Mouse (Mus musculus): ENCODE results near the gene Gm8068. TPM values are rescaled to one million over a fixed set of nuclear protein-coding genes. Genes with fewer than 3 reads are reported as not detected.
"Not testable (repeated sequence)": the region's sequence is repeated elsewhere in the genome, so short reads cannot be mapped to it uniquely, and the experiment has no call there.

Gene Gm8068
- total RNA-seq (2021), result not detected in 2 replicates
- long read RNA-seq, result 0 reads

GRCm38 (mm10) chr14:41701785-41702184 lies at the start of gene Gm8068:
Gene Gm8068 (minus strand): TSS chr14:41701885.
- DNase-seq, result not testable (repeated sequence)

- not testable (repeated sequence) for DNase-seq
Measured at GRCm38 (mm10) chr14:41750514-41750913, 48.8 kb upstream of the Gm8068 start, which contains the start of gene Gm7929. Gene Gm7929 (minus strand): TSS chr14:41750614.

GRCm38 (mm10) chr14:41723437-41723836 lies 21.8 kb upstream of the Gm8068 start:
- DNase-seq, result not testable (repeated sequence)

DNA sequence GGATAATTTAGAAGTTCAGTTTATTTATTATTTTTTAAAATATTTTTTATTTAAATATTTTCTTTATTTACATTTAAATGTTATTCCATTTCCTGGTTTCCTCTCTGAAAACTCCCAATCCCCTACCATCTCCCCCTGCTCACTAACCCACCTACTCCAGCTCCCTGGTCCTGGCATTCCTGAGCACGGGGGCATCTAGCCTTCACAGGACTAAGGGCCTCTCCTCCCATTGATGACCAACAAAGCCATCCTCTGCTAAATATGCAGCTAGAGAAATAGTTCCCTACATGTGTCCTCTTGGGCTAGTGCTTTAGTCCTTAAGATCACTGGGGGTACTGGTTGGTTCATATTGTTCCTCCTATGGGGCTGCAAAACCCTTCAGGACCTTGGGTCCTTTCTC lies 15.5 kb upstream of the Gm8068 start:
- peak; percentile 0 for DNase-seq

DNA sequence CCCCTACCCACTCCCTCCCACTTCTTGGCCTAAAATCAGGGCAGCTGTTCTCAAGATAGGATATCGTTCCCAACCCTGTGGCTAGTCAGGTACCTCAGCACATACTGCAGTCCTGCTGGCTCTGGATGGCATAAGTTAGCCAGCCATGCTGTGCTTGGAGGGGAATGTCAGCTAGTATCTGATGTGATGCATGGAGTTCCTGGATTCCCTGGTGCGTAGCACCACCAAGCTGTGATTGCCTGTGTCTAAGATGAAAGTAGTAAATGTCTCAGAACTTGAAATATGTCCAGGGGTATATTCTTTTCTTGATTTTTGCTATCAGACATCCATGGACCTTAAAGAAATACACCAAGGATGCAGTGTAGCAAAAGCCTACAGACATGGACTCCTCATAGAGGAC lies 53.5 kb downstream of the Gm8068 start:
- not testable (repeated sequence) for DNase-seq

Other genes with a start within 250 kb of the Gm8068 start
- not detected in 2 replicates for gene Gm7954, start 248.4 kb downstream of the Gm8068 start, total RNA-seq (2021)
- gene Gm3486, start 212.4 kb downstream of the Gm8068 start, total RNA-seq (2021), result not detected in 2 replicates
- gene Gm7970, start 146.3 kb downstream of the Gm8068 start, total RNA-seq (2021), result not detected in 2 replicates
- gene 1700049E17Rik2, start 128.7 kb downstream of the Gm8068 start, total RNA-seq (2021), result not detected in 2 replicates
- not detected in 2 replicates for gene Gm3072, start 77.3 kb downstream of the Gm8068 start, total RNA-seq (2021)
- gene Gm3676, start 55.4 kb downstream of the Gm8068 start, total RNA-seq (2021), result not detected in 2 replicates
- gene Gm7929, start 48.7 kb upstream of the Gm8068 start, total RNA-seq (2021), result not detected in 2 replicates
- gene Gm47189, start 70.6 kb upstream of the Gm8068 start, total RNA-seq (2021), result not detected in 2 replicates
- not detected in 2 replicates for gene Gm7980, start 205.4 kb upstream of the Gm8068 start, total RNA-seq (2021)
- gene 1700049E17Rik1, start 223.1 kb upstream of the Gm8068 start, total RNA-seq (2021), result not detected in 2 replicates
- gene 1700024B05Rik, start 242.1 kb upstream of the Gm8068 start, total RNA-seq (2021), result not detected in 2 replicates